In the genomic region with DNA sequence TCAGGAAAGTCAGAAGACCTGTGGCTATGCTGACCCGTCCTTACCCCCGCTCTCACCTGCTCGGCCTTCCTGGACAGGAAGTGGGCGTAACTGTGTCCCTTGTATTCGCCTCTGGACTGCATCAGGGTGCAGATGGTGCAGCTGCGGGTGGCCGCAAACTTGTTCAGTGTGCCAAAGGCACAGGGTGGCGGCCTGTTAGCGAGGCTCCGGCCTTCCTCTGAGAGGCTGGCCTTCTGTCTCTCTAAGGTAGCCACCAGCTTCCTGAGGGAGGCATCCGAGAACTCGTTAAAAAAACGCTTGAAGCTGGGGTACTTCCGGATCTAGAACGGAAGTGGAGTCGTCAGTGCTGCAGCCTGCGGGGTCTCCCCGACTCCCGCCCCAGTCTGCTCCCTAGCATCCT, we compare ENCODE assay signal across 22 mouse cellular contexts. TPM values are rescaled to one million over a fixed set of nuclear protein-coding genes. Genes with fewer than 3 reads are reported as not detected.
DNase-seq lines count a peak whose midpoint lies in the region; ATAC-seq and TF ChIP-seq lines count a peak whose summit lies in the region.
"Had no signal": no experiment of that assay in that cellular context is flagged by ENCODE, and none has a peak within 500 bp of the region (broad histone marks: within the 10 kb centered on the region; RNA-seq: fewer than 3 reads in every experiment).

No protein-coding gene starts in this region.

- H3K9me3 ChIP-seq in hindbrain, embryonic 10.5 days = no peaks in the 10 kb centered on the region
- H3K9me3 ChIP-seq in hindbrain, embryonic 13.5 days = no peaks in the 10 kb centered on the region
- H3K9me3 ChIP-seq: forebrain, embryonic 15.5 days; limb, embryonic 12.5 days; liver, embryonic 15.5 days had no signal

- H3K4me2 ChIP-seq in hindbrain, embryonic 13.5 days = no peak overlapping the region
- H3K4me2 ChIP-seq: forebrain, embryonic 15.5 days; limb, embryonic 12.5 days; liver, embryonic 15.5 days had no signal

- H3K9ac ChIP-seq in hindbrain, embryonic 13.5 days = no peak overlapping the region
- H3K9ac ChIP-seq: forebrain, embryonic 15.5 days; limb, embryonic 12.5 days; liver, embryonic 15.5 days had no signal

- TF ChIP-seq POLR2A in bone marrow, adult 2 months (IDR thresholded peaks at IDR 0.05; ENCODE audit: borderline replicate concordance, control insufficient read depth, low read depth, low read length) = no peak

- peak overlapping the region; percentile 10; the same call in 1 of the 2 replicates for H3K27ac ChIP-seq in hindbrain, embryonic 10.5 days
- no peak overlapping the region; the same call in 1 of the 2 replicates for H3K27ac ChIP-seq in hindbrain, embryonic 13.5 days
- H3K27ac ChIP-seq in bone marrow, adult 2 months (ENCODE audit: control insufficient read depth, insufficient read depth, low read depth, low read length, poor library complexity) = peak overlapping the region; percentile 42
- H3K27ac ChIP-seq: forebrain, embryonic 15.5 days; gastrocnemius, adult 2 months; limb, embryonic 12.5 days; liver, embryonic 15.5 days had no signal

- 81% methylated on average over 19 of the region's 19 CpGs for WGBS in hindbrain, embryonic 10.5 days
- 81% methylated on average over 19 of the region's 19 CpGs for WGBS in hindbrain, embryonic 13.5 days
- 70% methylated on average over 19 of the region's 19 CpGs for WGBS in bone marrow, adult 2 months

- H3K4me3 ChIP-seq in hindbrain, embryonic 10.5 days = no peak overlapping the region
- H3K4me3 ChIP-seq in hindbrain, embryonic 13.5 days = no peak overlapping the region
- no peak overlapping the region for H3K4me3 ChIP-seq in bone marrow, adult 2 months (replicated peaks; ENCODE audit: control insufficient read depth, low read depth, low read length)
- H3K4me3 ChIP-seq: erythroblast, embryonic 14.5 days; forebrain, embryonic 15.5 days; gastrocnemius, adult 2 months; limb, embryonic 12.5 days; liver, embryonic 15.5 days had no signal

- no peak for DNase-seq in hindbrain, embryonic 10.5 days (ENCODE audit: low spot score)
- DNase-seq in 416B (ENCODE audit: low read depth) = peak; percentile 45
- DNase-seq in cerebellum, postnatal 14 days = peak; percentile 81 to 83
- DNase-seq in frontal cortex, postnatal 14 days (ENCODE audit: low spot score in 2 of 2) = no peak
- DNase-seq in heart, adult 8-10 months (ENCODE audit: low spot score) = no peak
- no peak for DNase-seq in layer of hippocampus, postnatal 14 days (ENCODE audit: low spot score in 2 of 2)
- DNase-seq: adrenal gland, postnatal 25 days; B cell, adult 2 months; gastrocnemius, adult 2 months; heart, postnatal 14 days; kidney, adult 8-10 months; kidney, postnatal 4 days; lung, postnatal 4 days had no signal

- TF ChIP-seq CTCF in bone marrow, adult 2 months (IDR thresholded peaks at IDR 0.05; ENCODE audit: control insufficient read depth, insufficient read depth, low read length) = no peak

- peaks cover 21% of the 10 kb centered on the region for H3K4me1 ChIP-seq in hindbrain, embryonic 10.5 days (replicated peaks)
- H3K4me1 ChIP-seq in hindbrain, embryonic 13.5 days (replicated peaks) = peaks cover 13% of the 10 kb centered on the region
- peaks cover 3% of the 10 kb centered on the region for H3K4me1 ChIP-seq in bone marrow, adult 2 months (ENCODE audit: control insufficient read depth, insufficient read depth, low read length)

- no peaks in the 10 kb centered on the region for H3K36me3 ChIP-seq in hindbrain, embryonic 10.5 days
- H3K36me3 ChIP-seq in hindbrain, embryonic 13.5 days = no peaks in the 10 kb centered on the region
- H3K36me3 ChIP-seq: forebrain, embryonic 15.5 days; limb, embryonic 12.5 days; liver, embryonic 15.5 days had no signal

- no peak for ATAC-seq in hindbrain, embryonic 13.5 days (ENCODE audit: low FRiP score)
- ATAC-seq: forebrain, embryonic 15.5 days; midbrain, embryonic 16.5 days had no signal

- H3K27me3 ChIP-seq in hindbrain, embryonic 10.5 days (ENCODE audit: insufficient read depth, poor library complexity, severe bottlenecking) = no peaks in the 10 kb centered on the region
- no peaks in the 10 kb centered on the region for H3K27me3 ChIP-seq in hindbrain, embryonic 13.5 days
- H3K27me3 ChIP-seq: forebrain, embryonic 15.5 days; limb, embryonic 12.5 days; liver, embryonic 15.5 days had no signal

RNA-seq across cellular contexts. Expression of a gene that starts 15.7 kb away (rescaled TPM):
- 0.07 and 0.31 TPM in 2 replicates for polyA plus RNA-seq in hindbrain, embryonic 10.5 days (2016; fragmentation: Nextera tagmentation; extraction: Ambion mirVana)
- 0.31 and 0.57 TPM in 2 replicates for polyA plus RNA-seq in hindbrain, embryonic 13.5 days (2015; fragmentation: Nextera tagmentation; extraction: Ambion mirVana)
- 0.29 TPM in 1 of 2 replicates, not detected in the other for polyA plus RNA-seq in bone marrow, adult 2 months (2011; ENCODE audit: insufficient read depth, insufficient read length, low replicate concordance, missing spikeins)
- total RNA-seq in heart, adult 8-10 months (2022) = under 1 TPM in 1 of 4 experiments, not detected in 3; 0.06 TPM
- total RNA-seq in layer of hippocampus, postnatal 14 days (2021) = 1 to 10 TPM; 3.2 to 3.8 TPM
- total RNA-seq: adrenal gland, postnatal 25 days had no signal
- polyA plus RNA-seq: erythroblast, embryonic 14.5 days had no signal

RNA-seq across cellular contexts. Expression of a gene that starts 41.2 kb away (rescaled TPM):
- polyA plus RNA-seq in hindbrain, embryonic 10.5 days (2016; fragmentation: Nextera tagmentation; extraction: Ambion mirVana) = not detected in 2 replicates
- 0.08 TPM in 1 of 2 replicates, not detected in the other for polyA plus RNA-seq in hindbrain, embryonic 13.5 days (2015; fragmentation: Nextera tagmentation; extraction: Ambion mirVana)
- 0.67 TPM in 1 of 2 replicates, not detected in the other for polyA plus RNA-seq in bone marrow, adult 2 months (2011; ENCODE audit: insufficient read depth, insufficient read length, low replicate concordance, missing spikeins)
- under 1 TPM in 2 of 4 experiments, not detected in 2; 0.05 to 0.11 TPM for total RNA-seq in heart, adult 8-10 months (2022)
- under 1 TPM; 0.18 to 0.26 TPM for total RNA-seq in layer of hippocampus, postnatal 14 days (2021)
- total RNA-seq: gastrocnemius, adult 2 months; heart, postnatal 14 days had no signal
- polyA plus RNA-seq: erythroblast, embryonic 14.5 days; forebrain, embryonic 15.5 days; limb, embryonic 12.5 days; midbrain, embryonic 16.5 days had no signal

RNA-seq across cellular contexts. Expression of a gene that starts 44.2 kb away (rescaled TPM):
- polyA plus RNA-seq in hindbrain, embryonic 10.5 days (2016; fragmentation: Nextera tagmentation; extraction: Ambion mirVana) = 0.16 and 0.26 TPM in 2 replicates
- 0.19 TPM in 1 of 2 replicates, not detected in the other for polyA plus RNA-seq in hindbrain, embryonic 13.5 days (2015; fragmentation: Nextera tagmentation; extraction: Ambion mirVana)
- 1.3 TPM in 1 of 2 replicates, not detected in the other for polyA plus RNA-seq in bone marrow, adult 2 months (2011; ENCODE audit: insufficient read depth, insufficient read length, low replicate concordance, missing spikeins)
- total RNA-seq in heart, adult 8-10 months (2022) = under 1 TPM in 2 of 4 experiments, not detected in 2; 0.26 to 0.31 TPM
- not detected for total RNA-seq in layer of hippocampus, postnatal 14 days (2021)
- total RNA-seq: adrenal gland, postnatal 25 days; gastrocnemius, adult 2 months; left cerebral cortex, adult 18-20 months; MEL had no signal
- polyA plus RNA-seq: forebrain, embryonic 15.5 days; midbrain, embryonic 16.5 days had no signal

RNA-seq across cellular contexts. Expression of a gene that starts 52.3 kb away (rescaled TPM):
- polyA plus RNA-seq in hindbrain, embryonic 10.5 days (2016; fragmentation: Nextera tagmentation; extraction: Ambion mirVana) = 103 and 111 TPM in 2 replicates
- polyA plus RNA-seq in hindbrain, embryonic 13.5 days (2015; fragmentation: Nextera tagmentation; extraction: Ambion mirVana) = 96.0 and 96.7 TPM in 2 replicates
- polyA plus RNA-seq in bone marrow, adult 2 months (2011; ENCODE audit: insufficient read depth, insufficient read length, low replicate concordance, missing spikeins) = 50.2 and 81.5 TPM in 2 replicates
- 10 to 100 TPM; 33.5 to 58.8 (median 54.0) TPM for total RNA-seq in heart, adult 8-10 months (2022)
- total RNA-seq in layer of hippocampus, postnatal 14 days (2021) = 10 to 100 TPM; 76.2 to 77.7 TPM

Comparison
In these comparisons a context has a peak if more than half of its experiments do, and no peak if none do; other contexts are left out.
1. DNase-seq: peak in 416B (single experiment) and cerebellum, postnatal 14 days (2 of 2); none in hindbrain, embryonic 10.5 days (single experiment), frontal cortex, postnatal 14 days (0 of 2), heart, adult 8-10 months (single experiment) and layer of hippocampus, postnatal 14 days (0 of 2).